Mouse (Mus musculus) ovary, postnatal 10 days (tissue): Measurements from ENCODE around the gene Smco4.

ENCODE experiments used
- DNase-seq: peaks from one replicate; pipeline ENCODE4 v3.0.0; 2022; ENCODE audit warnings: low spot score

Gene Smco4

DNA sequence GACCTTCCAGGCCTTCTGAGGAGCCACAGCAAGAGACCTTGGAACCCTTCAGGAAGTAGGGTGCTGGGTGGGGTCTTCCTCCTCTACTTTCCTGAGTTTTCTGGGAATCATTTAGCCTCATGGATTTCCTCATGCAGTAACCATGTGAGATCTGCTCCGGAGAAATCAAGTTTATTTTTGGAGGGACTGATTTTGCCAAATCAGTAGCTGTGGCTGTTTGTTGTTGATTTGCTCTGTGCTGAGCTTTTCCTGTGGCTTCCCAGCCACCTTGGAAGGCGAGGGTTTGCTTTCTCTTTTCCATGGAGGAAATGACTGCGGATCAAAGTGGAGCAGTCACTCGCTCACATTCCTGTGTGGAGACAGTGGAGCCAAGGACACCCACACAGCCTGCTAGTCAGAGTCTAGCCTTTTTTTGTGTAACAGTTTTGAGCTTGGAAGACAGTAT lies 14.2 kb downstream of the Smco4 start:
- DNase-seq = no peak

DNA sequence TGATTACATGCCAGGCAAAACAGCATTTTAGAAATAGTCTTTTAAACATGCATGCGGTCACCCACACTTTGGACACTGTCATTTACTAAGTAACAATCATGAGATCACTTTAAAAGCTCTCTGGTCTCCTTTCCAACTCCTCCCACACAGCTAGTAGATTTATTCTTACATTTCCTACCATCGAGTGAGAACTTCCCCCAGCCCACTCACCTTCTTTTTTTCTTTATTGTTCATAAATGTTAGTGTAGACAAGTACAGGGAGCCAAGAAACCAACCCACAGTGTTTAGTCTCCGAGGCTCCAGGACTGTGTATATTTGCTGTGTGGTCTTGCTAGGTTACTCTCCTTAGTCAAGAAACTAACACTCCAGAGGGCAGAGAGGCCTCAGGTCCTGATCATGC lies 16.1 kb downstream of the Smco4 start:
- DNase-seq = no peak

DNA sequence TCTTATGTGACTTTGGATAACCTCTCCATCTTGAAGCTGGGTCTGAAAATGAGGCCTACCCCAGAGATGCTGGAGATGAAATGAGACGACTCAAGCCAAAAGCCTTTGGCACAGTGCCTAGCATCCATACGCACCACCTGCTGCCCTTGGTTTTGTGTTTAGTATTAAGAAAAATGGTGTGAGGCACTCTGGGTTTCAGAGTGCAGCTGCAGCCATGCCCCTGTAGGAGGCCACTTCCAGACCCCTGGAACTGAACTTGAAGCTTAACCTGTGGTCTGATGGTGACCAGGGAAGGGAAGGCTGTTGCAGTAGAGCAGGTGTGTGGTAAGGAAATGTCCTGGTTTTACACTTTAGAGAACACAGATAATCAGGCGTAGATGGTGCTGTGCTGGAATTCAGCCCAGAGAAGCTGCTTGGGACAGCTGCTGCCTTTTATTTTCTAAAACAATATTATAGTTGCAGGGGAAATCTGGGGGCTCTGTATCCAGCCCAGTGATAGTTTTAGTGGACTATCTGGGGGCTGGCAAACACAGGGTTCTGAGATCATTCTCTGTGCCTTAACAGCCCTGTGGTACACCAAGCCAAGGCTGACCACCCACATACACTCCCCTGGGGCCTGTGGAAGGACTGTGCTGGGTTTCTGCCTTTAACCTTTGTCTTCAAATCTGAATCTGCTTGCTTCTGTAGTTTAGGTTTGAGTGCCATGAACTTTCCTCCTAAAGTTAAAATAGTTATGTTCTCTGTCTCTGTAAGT lies 17.5 kb downstream of the Smco4 start:
- no peak for DNase-seq

GRCm38 (mm10) chr9:15512918-15513317 lies 19.7 kb downstream of the Smco4 start:
- DNase-seq = no peak

- no peak for DNase-seq
These were observed 22.8 kb downstream of the Smco4 start for GRCm38 (mm10) chr9:15516007-15516406.

- no peak for DNase-seq
These were observed 24.7 kb downstream of the Smco4 start for GRCm38 (mm10) chr9:15517979-15518378.

- DNase-seq = no peak
These were observed 29.1 kb downstream of the Smco4 start for GRCm38 (mm10) chr9:15522348-15522747.

DNA sequence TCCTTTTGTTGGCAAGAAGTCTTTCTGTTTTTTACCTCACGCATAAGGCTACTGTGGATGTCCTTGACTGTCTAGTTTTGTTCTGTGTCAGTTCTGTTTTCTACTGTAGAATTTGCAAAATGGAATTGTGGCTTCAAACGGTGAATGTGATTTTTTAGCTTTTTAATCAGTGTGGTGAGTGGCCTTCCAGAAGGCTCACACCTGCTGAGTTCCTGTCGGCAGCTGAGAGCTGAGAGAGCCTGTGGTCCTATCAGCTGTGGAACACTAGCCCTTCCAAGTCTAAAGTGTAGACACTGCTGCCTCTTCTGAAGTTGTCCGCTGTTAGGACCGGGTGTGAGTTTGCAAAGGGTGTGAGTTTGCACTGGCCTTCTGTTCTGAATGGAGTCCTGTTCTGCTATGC lies 29.7 kb downstream of the Smco4 start:
- DNase-seq = no peak

DNA sequence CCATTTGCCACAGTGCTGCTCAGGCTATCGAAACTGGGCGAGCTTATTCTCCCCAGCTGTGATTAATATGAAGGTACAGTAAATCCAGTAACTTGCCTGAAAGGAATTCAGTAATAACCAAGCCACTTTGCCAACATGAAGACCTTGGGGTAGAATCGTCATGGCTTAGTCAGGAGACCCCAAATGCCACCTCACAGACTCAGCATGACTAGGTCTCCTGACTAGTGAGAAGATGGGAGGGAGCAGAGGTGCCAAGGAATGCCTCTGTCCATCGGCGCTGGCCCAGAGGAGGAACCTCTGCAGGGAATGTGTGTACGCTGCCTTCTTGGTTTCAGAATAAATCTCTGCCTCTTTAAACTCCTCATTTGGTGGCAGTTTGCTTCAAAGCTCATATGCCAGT lies 30.4 kb downstream of the Smco4 start:
- DNase-seq = no peak

- no peak for DNase-seq
These were observed 32.0 kb downstream of the Smco4 start for GRCm38 (mm10) chr9:15525246-15525645.

- no peak for DNase-seq
These were observed 33.3 kb downstream of the Smco4 start for GRCm38 (mm10) chr9:15526539-15526938.

DNA sequence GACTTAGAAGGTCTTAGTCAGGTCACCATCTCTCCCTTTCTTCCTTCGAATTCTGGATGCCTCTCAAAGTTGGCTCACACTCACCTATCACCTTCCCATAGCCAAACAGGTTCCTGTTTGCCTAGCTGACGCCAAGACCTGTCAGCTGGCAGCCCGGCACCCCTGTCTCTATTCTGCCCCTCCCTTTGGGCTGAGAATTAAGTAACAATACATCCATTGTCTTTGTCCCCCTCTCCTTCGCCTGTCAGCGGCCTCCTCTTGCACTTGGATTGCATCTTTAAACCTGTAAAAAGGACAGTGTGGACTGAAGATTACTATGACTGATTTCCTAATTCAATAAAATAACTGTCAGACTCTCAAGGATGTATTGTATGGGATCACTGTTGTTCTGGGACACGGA lies 34.6 kb downstream of the Smco4 start:
- DNase-seq = no peak

DNA sequence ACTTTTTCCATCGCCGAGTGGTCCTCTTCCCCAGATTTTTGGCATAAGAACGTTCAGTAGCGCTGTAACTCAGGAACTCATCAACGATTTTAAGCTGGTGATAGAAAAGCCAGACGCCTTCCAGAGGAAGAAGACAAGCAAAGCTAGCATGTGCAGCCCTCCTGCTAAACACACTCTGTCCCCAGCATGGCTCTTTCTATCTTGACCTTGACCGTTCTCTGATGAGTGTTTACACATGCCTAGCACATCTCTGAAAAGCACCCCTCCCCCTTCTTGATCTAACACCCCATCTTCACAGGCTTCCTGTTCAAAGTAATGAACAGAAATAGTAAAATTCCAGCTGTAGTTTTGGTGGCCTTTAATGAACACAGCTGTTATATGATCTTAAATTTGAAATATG lies 35.1 kb downstream of the Smco4 start:
- no peak for DNase-seq

- no peak for DNase-seq
These were observed 36.2 kb downstream of the Smco4 start for GRCm38 (mm10) chr9:15529275-15529964.

DNA sequence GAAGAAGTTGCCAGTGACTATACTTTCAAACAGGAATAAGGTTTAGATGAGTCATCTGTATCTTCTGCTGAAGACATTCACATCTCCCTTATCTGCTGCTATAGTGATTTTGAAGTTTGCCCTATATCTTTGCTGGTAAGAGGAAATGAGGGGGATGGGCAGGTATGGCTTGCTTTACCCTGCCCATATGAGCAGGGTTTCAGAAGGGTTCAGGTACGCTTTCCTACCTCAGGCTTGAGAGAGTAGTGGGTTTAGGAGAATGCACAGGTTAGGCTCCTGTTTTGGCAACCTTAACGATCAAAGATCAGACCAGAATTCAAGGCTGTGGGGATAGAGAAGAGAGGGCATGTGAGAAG lies 36.7 kb downstream of the Smco4 start:
- DNase-seq = no peak

- DNase-seq = no peak
These were observed 38.0 kb downstream of the Smco4 start for GRCm38 (mm10) chr9:15531204-15531603.

DNA sequence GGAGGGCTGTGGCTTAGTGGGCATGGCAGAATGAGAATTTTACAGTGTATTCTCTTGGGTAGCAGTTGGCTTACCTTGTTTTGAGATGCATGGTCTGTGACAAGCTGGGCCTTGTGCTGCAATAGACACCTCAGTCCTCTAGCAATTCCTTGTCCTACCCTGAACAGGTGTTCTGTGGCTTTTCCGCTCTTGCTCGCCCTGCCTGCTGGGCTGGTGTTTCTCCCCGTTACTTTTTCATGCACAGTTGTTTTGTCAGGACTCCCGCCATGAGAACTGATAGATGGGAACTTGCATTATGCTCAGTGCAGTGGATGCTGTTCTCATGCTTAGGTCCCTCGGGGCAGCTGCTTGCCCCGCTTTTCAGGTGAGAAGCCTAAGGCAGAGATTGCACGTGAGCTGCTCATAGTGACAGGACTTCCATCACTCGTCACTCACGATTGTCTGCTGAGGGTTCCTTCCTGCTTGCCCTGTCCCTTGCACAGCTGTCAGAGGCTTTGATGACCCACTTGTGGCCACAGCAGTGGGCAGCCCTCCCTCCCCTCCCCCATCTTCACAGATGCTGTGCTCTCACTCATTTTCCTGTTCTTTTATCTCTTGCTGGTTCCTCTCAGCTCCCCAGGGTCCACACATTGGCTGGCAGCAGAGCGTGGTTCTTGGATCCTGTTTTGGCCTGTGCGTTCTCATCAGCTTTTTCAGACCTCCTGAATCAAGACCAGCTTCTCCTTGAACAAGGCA lies 40.3 kb downstream of the Smco4 start:
- no peak for DNase-seq

GRCm38 (mm10) chr9:15534110-15534509 lies 40.9 kb downstream of the Smco4 start:
- no peak for DNase-seq

GRCm38 (mm10) chr9:15535418-15535817 lies 42.2 kb downstream of the Smco4 start:
- no peak for DNase-seq

- no peak for DNase-seq
These were observed 43.7 kb downstream of the Smco4 start for GRCm38 (mm10) chr9:15536861-15537426.

DNA sequence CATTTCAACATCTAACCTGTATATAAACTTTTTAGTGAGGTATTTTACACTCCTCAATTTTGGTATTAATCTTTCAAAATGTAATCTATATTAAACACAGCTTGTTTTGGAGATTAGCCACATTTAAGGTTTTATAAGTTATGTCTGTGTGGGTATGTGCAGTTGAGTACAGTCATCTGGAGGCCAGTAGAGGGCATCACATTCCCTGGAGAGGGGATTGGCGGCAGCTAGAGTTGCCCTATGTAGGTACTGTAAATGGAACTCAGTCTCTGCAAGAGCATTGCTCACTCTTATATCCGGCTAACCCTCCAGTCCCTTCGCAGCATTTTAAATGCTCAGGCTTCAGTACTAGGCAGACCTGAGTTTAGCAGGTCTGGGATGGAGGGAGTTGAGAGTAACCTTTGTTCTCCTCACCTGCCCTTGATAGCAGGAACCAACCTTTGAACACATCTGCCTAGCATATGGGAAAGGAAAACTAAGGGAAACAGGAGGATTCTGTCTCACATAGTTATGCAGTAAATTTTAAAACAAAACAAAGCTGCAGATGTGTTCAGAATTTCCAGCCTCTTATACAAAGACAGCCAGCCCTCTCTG lies 44.3 kb downstream of the Smco4 start:
- no peak for DNase-seq

DNA sequence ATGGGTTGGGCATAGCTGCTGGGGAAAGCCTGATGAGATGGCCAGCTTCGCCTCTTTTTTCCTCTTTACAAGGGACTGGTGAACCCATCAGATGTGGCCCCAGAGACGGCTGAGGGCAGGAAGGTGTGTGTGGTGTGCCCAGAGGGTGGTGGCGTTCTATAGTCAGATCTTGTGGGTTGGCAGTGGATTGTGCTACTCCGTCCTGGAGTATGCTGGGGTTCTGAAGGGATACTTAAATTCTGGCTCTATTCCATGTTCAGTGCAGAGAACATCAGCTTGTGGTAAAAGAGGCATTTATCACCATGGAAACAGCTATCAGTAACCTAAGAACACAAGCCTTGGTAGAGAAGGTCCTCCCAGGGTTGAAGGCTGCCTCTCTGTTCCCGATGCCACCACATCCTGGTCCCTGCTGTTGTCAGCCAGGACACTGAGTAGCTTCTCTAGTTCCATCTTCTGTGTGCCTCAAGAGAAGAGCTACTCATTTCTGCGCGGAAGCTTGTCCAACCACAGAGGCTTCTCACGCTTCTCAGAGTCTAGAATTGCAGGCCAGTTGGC lies 45.8 kb downstream of the Smco4 start:
- no peak for DNase-seq
